Mouse (Mus musculus) layer of hippocampus, postnatal 10 days (tissue): ENCODE data around the gene Cacna2d1. TPM values are rescaled to one million over a fixed set of nuclear protein-coding genes. Genes with fewer than 3 reads are reported as not detected.

ENCODE experiments used
- DNase-seq, 2 experiments: peaks; one replicate each; pipeline ENCODE4 v3.0.0; 2021; ENCODE audit warnings: low spot score in 2 of 2
- total RNA-seq, 2 experiments: library from RNA; stranded (reverse); gene quantifications; 2 replicates each; pipeline ENCODE4 v1.2.3; 2021

Gene Cacna2d1
- total RNA-seq, 2 experiments from 2014 or later, result 123 to 131 TPM

- DNase-seq, result no peak
These were observed 48.1 kb downstream of the Cacna2d1 start for GRCm38 (mm10) chr5:15982573-15982972.

- DNase-seq, result no peak
These were observed 48.9 kb downstream of the Cacna2d1 start for GRCm38 (mm10) chr5:15983354-15983753.

GRCm38 (mm10) chr5:15985228-15985858, 50.9 kb downstream of the Cacna2d1 start:
- no peak for DNase-seq

GRCm38 (mm10) chr5:15985901-15986300, 51.4 kb downstream of the Cacna2d1 start:
- no peak for DNase-seq

GRCm38 (mm10) chr5:15991428-15992139, 57.1 kb downstream of the Cacna2d1 start:
- DNase-seq, result no peak

GRCm38 (mm10) chr5:15993252-15993944, 58.9 kb downstream of the Cacna2d1 start:
- DNase-seq, result no peak

- DNase-seq, result no peak
These were observed 62.7 kb downstream of the Cacna2d1 start for GRCm38 (mm10) chr5:15997190-15997589.

GRCm38 (mm10) chr5:15997769-15998168, 63.3 kb downstream of the Cacna2d1 start:
- no peak for DNase-seq

- no peak for DNase-seq
These were observed 66.4 kb downstream of the Cacna2d1 start for GRCm38 (mm10) chr5:16000917-16001316.

- DNase-seq, result peak in 1 of 2 experiments; percentile 17
These were observed 68.1 kb downstream of the Cacna2d1 start for GRCm38 (mm10) chr5:16002431-16003063.

GRCm38 (mm10) chr5:16004305-16004704, 69.8 kb downstream of the Cacna2d1 start:
- peak; percentile 49 to 55 for DNase-seq

GRCm38 (mm10) chr5:16006964-16007363, 72.5 kb downstream of the Cacna2d1 start:
- DNase-seq, result no peak

GRCm38 (mm10) chr5:16013649-16014048, 79.2 kb downstream of the Cacna2d1 start:
- DNase-seq, result no peak

GRCm38 (mm10) chr5:16014392-16014791, 79.9 kb downstream of the Cacna2d1 start:
- no peak for DNase-seq

GRCm38 (mm10) chr5:16024626-16025417, 90.3 kb downstream of the Cacna2d1 start:
- no peak for DNase-seq

GRCm38 (mm10) chr5:16028881-16029280, 94.4 kb downstream of the Cacna2d1 start:
- DNase-seq, result no peak

GRCm38 (mm10) chr5:16029481-16029880, 95.0 kb downstream of the Cacna2d1 start:
- DNase-seq, result no peak

GRCm38 (mm10) chr5:16033569-16033968, 99.1 kb downstream of the Cacna2d1 start:
- no peak for DNase-seq

- no peak for DNase-seq
These were observed 100.8 kb downstream of the Cacna2d1 start for GRCm38 (mm10) chr5:16035259-16035658.

- DNase-seq, result no peak
These were observed 110.8 kb downstream of the Cacna2d1 start for GRCm38 (mm10) chr5:16045147-16045878.
